Mouse (Mus musculus) thymus, adult 2 months (tissue): ENCODE measurements around the gene Kif26a.

ENCODE experiments used
- CTCF ChIP-seq: fragments of 200-500 bp; IDR thresholded peaks from 2 replicates; pipeline ENCODE4 v1.5.1; 2012; ENCODE audit warnings: mild to moderate bottlenecking, control low read depth, low read length, moderate library complexity, borderline replicate concordance; ENCODE audit not compliant: control insufficient read depth, poor library complexity, insufficient read depth; ENCODE audit errors: extremely low read depth
- POLR2A ChIP-seq: fragments of 200-500 bp; IDR thresholded peaks from 2 replicates; pipeline ENCODE4 v1.6.1; 2012; ENCODE audit warnings: mild to moderate bottlenecking, low read length, control low read depth, moderate library complexity; ENCODE audit not compliant: control insufficient read depth, poor library complexity, insufficient read depth; ENCODE audit errors: extremely low read depth

GRCm38 (mm10) chr12:112195019-112195418, 49.0 kb downstream of the Kif26a start:
- TF ChIP-seq POLR2A (no peak), CTCF (no peak)
